Mouse (Mus musculus) liver, adult 2 months (tissue): ENCODE results near the gene Clec3a.

ENCODE experiments used
- CTCF ChIP-seq: fragments of 200-500 bp; IDR thresholded peaks from 2 replicates; pipeline ENCODE4 v1.5.1; 2011; ENCODE audit warnings: low read depth, low read length, control low read depth
- POLR2A ChIP-seq: fragments of 200-500 bp; IDR thresholded peaks from 2 replicates; pipeline ENCODE4 v1.6.1; 2011; ENCODE audit warnings: low read length, control low read depth; ENCODE audit not compliant: insufficient read depth; ENCODE audit errors: extremely low read depth

- TF ChIP-seq CTCF (no peak), POLR2A (no peak)
Measured at GRCm38 (mm10) chr8:114446884-114447283, 29.0 kb downstream of the Clec3a start.
